22 mouse cellular contexts compared by ENCODE assay signal in genomic region chr11:22892466-22892865, GRCm38 (mm10). TPM values are rescaled to one million over a fixed set of nuclear protein-coding genes. Genes with fewer than 3 reads are reported as not detected.
DNase-seq lines count a peak whose midpoint lies in the region; ATAC-seq and TF ChIP-seq lines count a peak whose summit lies in the region.
"Had no signal": no experiment of that assay in that cellular context is flagged by ENCODE, and none has a peak within 500 bp of the region (broad histone marks: within the 10 kb centered on the region; RNA-seq: fewer than 3 reads in every experiment).

No protein-coding gene starts in this region.

- H3K79me2 ChIP-seq in CH12.LX (replicated peaks; ENCODE audit: control insufficient read depth, extremely low read depth, insufficient read depth, poor library complexity, severe bottlenecking): no peaks in the 10 kb centered on the region

- no peaks in the 10 kb centered on the region for H3K27me3 ChIP-seq in intestine, postnatal 0 days (replicated peaks; ENCODE audit: control insufficient read depth, insufficient read depth, low read length)
- H3K27me3 ChIP-seq in intestine, embryonic 15.5 days (replicated peaks): no peaks in the 10 kb centered on the region
- H3K27me3 ChIP-seq in lung, postnatal 0 days (replicated peaks; ENCODE audit: insufficient read depth, low read length): no peaks in the 10 kb centered on the region
- peaks cover 25% of the 10 kb centered on the region for H3K27me3 ChIP-seq in CH12.LX (replicated peaks)
- H3K27me3 ChIP-seq in hindbrain, embryonic 10.5 days (ENCODE audit: insufficient read depth, poor library complexity, severe bottlenecking): no peaks in the 10 kb centered on the region
- H3K27me3 ChIP-seq: embryonic facial prominence, embryonic 12.5 days; forebrain, embryonic 12.5 days; forebrain, embryonic 15.5 days; heart, embryonic 13.5 days; hindbrain, embryonic 13.5 days; Patski had no signal

- TF ChIP-seq EP300 in lung, postnatal 0 days (IDR thresholded peaks at IDR 0.05): no peak
- TF ChIP-seq EP300 in CH12.LX (IDR thresholded peaks at IDR 0.05; ENCODE audit: low read length): peak; percentile 26; the same call in 1 of the 2 replicates

- DNase-seq in lung, postnatal 0 days (ENCODE audit: low spot score): peak; percentile 21
- DNase-seq in lung, postnatal 14 days: no peak
- DNase-seq in B cell, adult 2 months: peak; percentile 46 to 59
- no peak for DNase-seq in CH12.LX (ENCODE audit: extremely low read depth)
- DNase-seq in hindbrain, embryonic 10.5 days (ENCODE audit: low spot score): no peak
- DNase-seq: cerebellum, adult 18-20 months; cerebellum, adult 9-10 months; cerebellum, postnatal 14 days; gastrocnemius, postnatal 25 days had no signal

- no peak for TF ChIP-seq RAD21 in CH12.LX (IDR thresholded peaks at IDR 0.05; ENCODE audit: low read depth, low read length)

- no peak for TF ChIP-seq CTCF in intestine, postnatal 0 days (IDR thresholded peaks at IDR 0.05; ENCODE audit: low read depth)
- TF ChIP-seq CTCF in lung, postnatal 0 days (IDR thresholded peaks at IDR 0.05): no peak
- no peak for TF ChIP-seq CTCF in CH12.LX (conservative IDR thresholded peaks at IDR 0.05 in 1 of 2, IDR thresholded peaks at IDR 0.05 in 1 of 2; ENCODE audit: low read depth in 2 of 2, low read length in 2 of 2)

- H3K9ac ChIP-seq in intestine, postnatal 0 days (ENCODE audit: low read depth, low read length): no peak overlapping the region
- no peak overlapping the region for H3K9ac ChIP-seq in intestine, embryonic 15.5 days
- H3K9ac ChIP-seq in lung, postnatal 0 days (replicated peaks; ENCODE audit: low read depth): no peak overlapping the region
- no peak overlapping the region for H3K9ac ChIP-seq in CH12.LX (ENCODE audit: insufficient read depth, low read depth)
- H3K9ac ChIP-seq: embryonic facial prominence, embryonic 12.5 days; forebrain, embryonic 12.5 days; forebrain, embryonic 15.5 days; heart, embryonic 13.5 days; hindbrain, embryonic 13.5 days had no signal

- H3K9me3 ChIP-seq in intestine, postnatal 0 days (ENCODE audit: control insufficient read depth): no peaks in the 10 kb centered on the region
- no peaks in the 10 kb centered on the region for H3K9me3 ChIP-seq in intestine, embryonic 15.5 days
- H3K9me3 ChIP-seq in lung, postnatal 0 days (ENCODE audit: low read length): no peaks in the 10 kb centered on the region
- H3K9me3 ChIP-seq in CH12.LX (replicated peaks; ENCODE audit: low read length): no peaks in the 10 kb centered on the region
- no peaks in the 10 kb centered on the region for H3K9me3 ChIP-seq in hindbrain, embryonic 10.5 days
- H3K9me3 ChIP-seq: embryonic facial prominence, embryonic 12.5 days; forebrain, embryonic 12.5 days; forebrain, embryonic 15.5 days; G1E; heart, embryonic 10.5 days; heart, embryonic 13.5 days; hindbrain, embryonic 13.5 days had no signal

- no peak overlapping the region for H3K4me3 ChIP-seq in intestine, postnatal 0 days (ENCODE audit: low read depth, low read length)
- H3K4me3 ChIP-seq in intestine, embryonic 15.5 days (replicated peaks): no peak overlapping the region
- H3K4me3 ChIP-seq in lung, postnatal 0 days (ENCODE audit: low read depth, low read length): no peak overlapping the region
- H3K4me3 ChIP-seq in CH12.LX (replicated peaks in 1 of 3; ENCODE audit: low read depth in 2 of 3, low read length in 2 of 3, poor library complexity in 1 of 3): no peak overlapping the region
- H3K4me3 ChIP-seq in hindbrain, embryonic 10.5 days: no peak overlapping the region
- H3K4me3 ChIP-seq: embryonic facial prominence, embryonic 12.5 days; erythroblast, embryonic 14.5 days; forebrain, embryonic 12.5 days; forebrain, embryonic 15.5 days; heart, adult 2 months; heart, embryonic 10.5 days; heart, embryonic 13.5 days; hindbrain, embryonic 13.5 days had no signal

- no peak for ATAC-seq in intestine, postnatal 0 days
- no peak for ATAC-seq in intestine, embryonic 15.5 days
- 0 out of 2 replicates have a peak, but pooled peaks have one; percentile 8 for ATAC-seq in lung, postnatal 0 days
- ATAC-seq: forebrain, embryonic 15.5 days; hindbrain, embryonic 16.5 days; Patski had no signal

- in situ Hi-C loops in CH12.LX (cut with MboI; ENCODE audit: low pct_ligation_motif_present, low pct_unique_long_range_greater_than_20kb, low sequenced_read_pairs): no loop called here

- dilution Hi-C loops in CH12.LX (cut with MboI; ENCODE audit: extremely low pct_ligation_motif_present, extremely low pct_unique_long_range_greater_than_20kb, low sequenced_read_pairs): no loop called here

- TF ChIP-seq POLR2A in CH12.LX (IDR thresholded peaks at IDR 0.05; ENCODE audit: low read depth, low read length): no peak

- 0 out of 2 replicates have a peak, but pooled peaks cover 8% of the 10 kb centered on the region for H3K4me1 ChIP-seq in intestine, postnatal 0 days (replicated peaks; ENCODE audit: control insufficient read depth, insufficient read depth, low read length)
- no peaks in the 10 kb centered on the region for H3K4me1 ChIP-seq in intestine, embryonic 15.5 days (replicated peaks)
- H3K4me1 ChIP-seq in lung, postnatal 0 days (ENCODE audit: insufficient read depth, low read depth, low read length): no peaks in the 10 kb centered on the region
- H3K4me1 ChIP-seq in CH12.LX (ENCODE audit: control insufficient read depth in 1 of 2, insufficient read depth in 2 of 2): peaks cover 17 to 58% of the 10 kb centered on the region in 2 experiments
- no peaks in the 10 kb centered on the region for H3K4me1 ChIP-seq in hindbrain, embryonic 10.5 days (replicated peaks)
- H3K4me1 ChIP-seq: embryonic facial prominence, embryonic 12.5 days; forebrain, embryonic 12.5 days; forebrain, embryonic 15.5 days; heart, embryonic 10.5 days had no signal

- WGBS in intestine, postnatal 0 days: 58% methylated on average over 6 of the region's 6 CpGs
- WGBS in intestine, embryonic 15.5 days: 60% methylated on average over 6 of the region's 6 CpGs
- 66% methylated on average over 6 of the region's 6 CpGs for WGBS in lung, postnatal 0 days
- WGBS in hindbrain, embryonic 10.5 days: 74% methylated on average over 6 of the region's 6 CpGs

- H3K4me2 ChIP-seq in intestine, postnatal 0 days (replicated peaks; ENCODE audit: low read depth): 0 out of 2 replicates have a peak overlapping the region, but pooled peaks have one; percentile 4
- H3K4me2 ChIP-seq in intestine, embryonic 15.5 days (replicated peaks): no peak overlapping the region
- no peak overlapping the region for H3K4me2 ChIP-seq in lung, postnatal 0 days (replicated peaks; ENCODE audit: low read depth, low read length)
- H3K4me2 ChIP-seq in CH12.LX (ENCODE audit: insufficient read depth, low read depth, poor library complexity, severe bottlenecking): no peak overlapping the region
- H3K4me2 ChIP-seq: embryonic facial prominence, embryonic 12.5 days; forebrain, embryonic 12.5 days; forebrain, embryonic 15.5 days; heart, embryonic 13.5 days; hindbrain, embryonic 13.5 days had no signal

- H3K27ac ChIP-seq in intestine, postnatal 0 days (ENCODE audit: low read depth, low read length): peak overlapping the region; percentile 11; the same call in 1 of the 2 replicates
- no peak overlapping the region for H3K27ac ChIP-seq in intestine, embryonic 15.5 days
- H3K27ac ChIP-seq in lung, postnatal 0 days (ENCODE audit: low read length): no peak overlapping the region
- H3K27ac ChIP-seq in CH12.LX (ENCODE audit: insufficient read depth, low read depth): no peak overlapping the region
- no peak overlapping the region for H3K27ac ChIP-seq in hindbrain, embryonic 10.5 days
- H3K27ac ChIP-seq: embryonic facial prominence, embryonic 12.5 days; forebrain, embryonic 12.5 days; forebrain, embryonic 15.5 days; heart, adult 2 months; heart, embryonic 10.5 days; heart, embryonic 13.5 days; hindbrain, embryonic 13.5 days had no signal

- no peaks in the 10 kb centered on the region for H3K36me3 ChIP-seq in intestine, postnatal 0 days (ENCODE audit: control insufficient read depth, insufficient read depth)
- H3K36me3 ChIP-seq in intestine, embryonic 15.5 days: no peaks in the 10 kb centered on the region
- H3K36me3 ChIP-seq in lung, postnatal 0 days (ENCODE audit: insufficient read depth, low read length): no peaks in the 10 kb centered on the region
- H3K36me3 ChIP-seq in CH12.LX (replicated peaks in 1 of 2; ENCODE audit: control insufficient read depth in 1 of 2, insufficient read depth in 1 of 2, low read length in 1 of 2): no peaks in the 10 kb centered on the region
- H3K36me3 ChIP-seq in hindbrain, embryonic 10.5 days: no peaks in the 10 kb centered on the region
- H3K36me3 ChIP-seq: embryonic facial prominence, embryonic 12.5 days; forebrain, embryonic 12.5 days; forebrain, embryonic 15.5 days; G1E; heart, embryonic 10.5 days; heart, embryonic 13.5 days; hindbrain, embryonic 13.5 days had no signal

TF ChIP-seq in CH12.LX, 34 proteins besides CTCF, POLR2A, EP300 and RAD21:
- TF ChIP-seq ZC3H11A (IDR thresholded peaks at IDR 0.05; ENCODE audit: low read depth, low read length): no peak
- no peak for TF ChIP-seq ZNF384 (IDR thresholded peaks at IDR 0.05; ENCODE audit: low read depth, low read length)
- no peak for TF ChIP-seq JUND (conservative IDR thresholded peaks at IDR 0.05; ENCODE audit: low read depth, low read length)
- TF ChIP-seq CHD2 (IDR thresholded peaks at IDR 0.05; ENCODE audit: low read length): no peak

RNA-seq across cellular contexts. Expression of gene B3gnt2, which starts 31.7 kb away (rescaled TPM):
- 13.8 and 15.1 TPM in 2 replicates for polyA plus RNA-seq in intestine, postnatal 0 days (2015; fragmentation: Nextera tagmentation; extraction: Ambion mirVana)
- polyA plus RNA-seq in intestine, embryonic 15.5 days (2015; fragmentation: Nextera tagmentation; extraction: Ambion mirVana): 8.8 and 11.9 TPM in 2 replicates
- polyA plus RNA-seq in lung, postnatal 0 days (2015; fragmentation: Nextera tagmentation; extraction: Ambion mirVana): 20.4 and 22.3 TPM in 2 replicates
- total RNA-seq in CH12.LX (2012; rRNA removed): 74.6 and 77.4 TPM in 2 replicates
- 62.2 and 75.2 TPM in 2 replicates for total RNA-seq in CH12.LX (2014; rRNA removed)
- polyA plus RNA-seq in CH12.LX (2012; ENCODE audit: insufficient read length, low read depth): 96.0 and 111 TPM in 2 replicates
- polyA plus RNA-seq in hindbrain, embryonic 10.5 days (2016; fragmentation: Nextera tagmentation; extraction: Ambion mirVana): 1.2 and 2.1 TPM in 2 replicates

Comparison
In these comparisons a context has a peak if more than half of its experiments do, and no peak if none do; other contexts are left out.
1. DNase-seq: peak in lung, postnatal 0 days (single experiment) and B cell, adult 2 months (2 of 2); none in lung, postnatal 14 days (single experiment), CH12.LX (single experiment) and hindbrain, embryonic 10.5 days (single experiment).